Mouse (Mus musculus) heart, embryonic 11.5 days (tissue): ENCODE results near the gene Afap1l2. TPM values are rescaled to one million over a fixed set of nuclear protein-coding genes. Genes with fewer than 3 reads are reported as not detected.
A peak's percentile ranks its signal among the peaks of the same experiment; 100 is the strongest.

Experiments
- ATAC-seq: fragments of 200-750 bp; cut with Nextera tagmentation; replicated peaks from 2 replicates; pipeline ENCODE4 v1.8.0; 2017; ENCODE audit warnings: moderate library complexity; ENCODE audit not compliant: insufficient number of reproducible peaks, low FRiP score, low TSS enrichment
- H3K27ac ChIP-seq: fragments of 300-500 bp; sonication (generic); 2 replicates; pipeline ENCODE4 v1.5.1; 2014; ENCODE audit warnings: mild to moderate bottlenecking, low read depth, low read length
- H3K27me3 ChIP-seq: fragments of 300-500 bp; sonication (generic); 2 replicates; pipeline ENCODE4 v1.6.1; 2014; ENCODE audit warnings: mild to moderate bottlenecking, low read length, mixed read lengths; ENCODE audit not compliant: control insufficient read depth, insufficient read depth
- H3K36me3 ChIP-seq: fragments of 300-500 bp; sonication (generic); 2 replicates; pipeline ENCODE4 v1.6.1; 2014; ENCODE audit warnings: mild to moderate bottlenecking, low read length, moderate library complexity, mixed read lengths; ENCODE audit not compliant: control insufficient read depth, insufficient read depth
- H3K4me1 ChIP-seq: fragments of 300-500 bp; sonication (generic); 2 replicates; pipeline ENCODE4 v1.6.1; 2014; ENCODE audit warnings: low read length; ENCODE audit not compliant: control insufficient read depth, insufficient read depth
- H3K4me2 ChIP-seq: fragments of 300-500 bp; sonication (generic); 2 replicates; pipeline ENCODE4 v1.6.1; 2014; ENCODE audit warnings: mild to moderate bottlenecking, moderate library complexity
- H3K4me3 ChIP-seq: fragments of 300-500 bp; sonication (generic); 2 replicates; pipeline ENCODE4 v1.5.1; 2014; ENCODE audit warnings: low read depth, low read length
- H3K9ac ChIP-seq: fragments of 300-500 bp; sonication (generic); 2 replicates; pipeline ENCODE4 v1.6.1; 2014; ENCODE audit warnings: mild to moderate bottlenecking, low read depth, low read length, moderate library complexity
- H3K9me3 ChIP-seq: fragments of 300-500 bp; sonication (generic); replicated peaks from 2 replicates; pipeline ENCODE4 v1.6.1; 2016; ENCODE audit warnings: low read length; ENCODE audit not compliant: control insufficient read depth
- WGBS: fragments of 180-500 bp; shearing (Covaris S2); extraction: QIAGEN DNeasy Blood & Tissue Kit; methylation state at CpG from one replicate; pipeline ENCODE4 v1.1.7; 2014; ENCODE audit not compliant: insufficient replicate concordance; 5-methylcytosine and 5-hydroxymethylcytosine counted together
- polyA plus RNA-seq: library from polyadenylated mRNA; unstranded; fragments of >200 nt; fragmentation: Nextera tagmentation; extraction: Ambion mirVana; gene quantifications from 2 replicates; pipeline ENCODE4 v1.2.1, GENCODE M21; 2014

The Afap1l2 gene
- polyA plus RNA-seq, 1 experiment from 2014 or later = 1.3 TPM

DNA sequence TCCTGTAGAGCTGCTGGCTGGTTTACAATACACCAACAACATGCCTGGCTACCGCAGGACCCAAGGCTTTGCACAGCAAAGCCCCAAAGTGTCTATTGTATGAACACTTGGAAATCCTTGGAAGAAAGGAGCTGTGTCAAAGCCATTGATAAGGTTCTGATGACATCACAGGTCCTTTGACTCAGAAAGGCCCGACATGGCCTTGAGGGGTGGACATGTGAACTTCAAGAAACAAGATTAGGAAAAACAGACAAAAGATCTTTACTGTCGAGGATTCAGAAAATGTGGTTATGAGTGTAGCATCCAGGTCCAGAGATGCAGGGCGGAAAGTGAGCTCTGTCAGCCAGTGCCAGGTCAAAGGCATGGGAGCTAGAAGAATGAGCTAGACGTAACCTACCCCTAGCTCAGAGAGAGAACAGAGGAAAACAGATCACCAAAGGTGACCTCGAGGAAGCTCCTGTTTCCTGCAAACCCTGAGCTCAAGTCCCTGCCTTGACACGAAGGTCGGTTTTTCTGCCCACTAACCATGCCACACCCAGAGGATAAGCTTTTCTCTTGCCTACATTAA lies 15.0 kb downstream of the Afap1l2 start:
- H3K9ac ChIP-seq = no peak overlapping the region
- 64% methylated on average over 8 of the region's 8 CpGs for WGBS
- H3K4me1 ChIP-seq = peaks cover 17% of the 10 kb centered on the region
- no peaks in the 10 kb centered on the region for H3K9me3 ChIP-seq
- H3K27ac ChIP-seq = no peak overlapping the region
- H3K4me3 ChIP-seq = no peak overlapping the region
- H3K4me2 ChIP-seq = no peak overlapping the region
- no peaks in the 10 kb centered on the region for H3K27me3 ChIP-seq
- ATAC-seq = no peak
- no peaks in the 10 kb centered on the region for H3K36me3 ChIP-seq

GRCm38 (mm10) chr19:56990367-56991111 lies 17.5 kb downstream of the Afap1l2 start:
- H3K27me3 ChIP-seq = no peaks in the 10 kb centered on the region
- H3K4me2 ChIP-seq = peak overlapping the region; percentile 27; the same call in 1 of the 2 replicates
- H3K4me1 ChIP-seq = peaks cover 13% of the 10 kb centered on the region
- H3K36me3 ChIP-seq = no peaks in the 10 kb centered on the region
- no peak overlapping the region for H3K27ac ChIP-seq
- no peak overlapping the region for H3K9ac ChIP-seq
- no peak for ATAC-seq
- H3K4me3 ChIP-seq = no peak overlapping the region
- 48% methylated on average over 14 of the region's 14 CpGs for WGBS
- H3K9me3 ChIP-seq = no peaks in the 10 kb centered on the region

DNA sequence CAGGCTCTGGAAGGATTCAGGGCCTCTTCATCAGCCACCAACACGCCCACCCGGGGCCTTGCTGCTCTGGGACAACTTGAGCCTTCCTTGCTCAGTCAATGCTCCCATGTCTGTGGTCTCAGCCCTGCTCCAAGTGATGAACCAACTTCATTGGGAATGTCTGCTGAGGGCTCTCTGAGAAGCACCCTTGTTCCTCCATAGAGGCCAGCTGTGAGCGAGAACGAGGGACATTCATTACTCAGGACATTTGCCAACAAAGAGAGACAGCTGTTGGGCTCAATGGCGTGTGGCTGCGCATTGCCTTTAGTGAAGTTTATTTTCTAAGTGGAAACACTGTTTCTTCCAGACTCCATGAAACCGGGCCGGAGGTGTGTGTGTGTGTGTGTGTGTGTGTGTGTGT lies 18.9 kb downstream of the Afap1l2 start:
- no peak for ATAC-seq
- Histone ChIP-seq H3K4me3 (no peak overlapping the region), H3K4me2 (no peak overlapping the region), H3K36me3 (no peaks in the 10 kb centered on the region), H3K9ac (no peak overlapping the region), H3K9me3 (no peaks in the 10 kb centered on the region), H3K27ac (no peak overlapping the region), H3K27me3 (no peaks in the 10 kb centered on the region), H3K4me1 (peaks cover 13% of the 10 kb centered on the region)
- 76% methylated on average over 8 of the region's 8 CpGs for WGBS

- H3K4me3 ChIP-seq = no peak overlapping the region
- H3K27ac ChIP-seq = no peak overlapping the region
- peaks cover 20% of the 10 kb centered on the region for H3K4me1 ChIP-seq
- H3K4me2 ChIP-seq = no peak overlapping the region
- no peaks in the 10 kb centered on the region for H3K27me3 ChIP-seq
- no peaks in the 10 kb centered on the region for H3K9me3 ChIP-seq
- H3K36me3 ChIP-seq = no peaks in the 10 kb centered on the region
- no peak overlapping the region for H3K9ac ChIP-seq
- no peak for ATAC-seq
- 53% methylated on average over 4 of the region's 4 CpGs for WGBS
Observed at GRCm38 (mm10) chr19:56984229-56984628, 23.8 kb downstream of the Afap1l2 start.

- no peak overlapping the region for H3K9ac ChIP-seq
- no peak overlapping the region for H3K4me3 ChIP-seq
- 0 out of 2 replicates have a peak overlapping the region, but pooled peaks have one; percentile 10 for H3K27ac ChIP-seq
- 44% methylated on average over 10 of the region's 10 CpGs for WGBS
- no peaks in the 10 kb centered on the region for H3K36me3 ChIP-seq
- H3K4me1 ChIP-seq = peaks cover 18% of the 10 kb centered on the region
- no peaks in the 10 kb centered on the region for H3K27me3 ChIP-seq
- no peaks in the 10 kb centered on the region for H3K9me3 ChIP-seq
- no peak for ATAC-seq
- H3K4me2 ChIP-seq = no peak overlapping the region
Observed at GRCm38 (mm10) chr19:56983757-56984156, 24.3 kb downstream of the Afap1l2 start.

GRCm38 (mm10) chr19:56981760-56982159 lies 26.3 kb downstream of the Afap1l2 start:
- peaks cover 10% of the 10 kb centered on the region for H3K4me1 ChIP-seq
- no peak; the same call in 1 of the 2 replicates for ATAC-seq

DNA sequence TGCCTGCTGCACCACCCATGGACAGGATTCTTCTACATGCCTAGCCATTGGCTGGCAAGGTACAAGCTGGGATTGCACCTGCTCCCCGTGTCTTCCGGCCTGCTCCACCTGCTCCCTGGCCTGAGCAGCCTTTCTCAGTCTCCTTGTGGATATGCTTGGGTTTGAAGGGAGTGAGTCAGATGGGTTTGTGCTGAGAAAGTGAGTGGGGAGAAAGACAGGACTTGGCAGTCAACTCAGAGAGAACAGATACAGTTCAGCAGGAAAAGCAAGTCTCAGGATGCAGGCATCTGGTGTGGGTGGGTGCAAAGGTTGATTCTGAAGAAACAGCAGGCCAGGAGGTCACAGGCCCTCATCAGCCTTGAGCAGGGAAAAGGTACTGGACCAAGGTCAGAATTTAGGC lies 27.2 kb downstream of the Afap1l2 start:
- H3K4me3 ChIP-seq = no peak overlapping the region
- H3K27me3 ChIP-seq = no peaks in the 10 kb centered on the region
- H3K4me2 ChIP-seq = no peak overlapping the region
- H3K9me3 ChIP-seq = no peaks in the 10 kb centered on the region
- H3K9ac ChIP-seq = no peak overlapping the region
- WGBS = 86% methylated on average over 2 of the region's 2 CpGs
- H3K27ac ChIP-seq = no peak overlapping the region
- H3K36me3 ChIP-seq = no peaks in the 10 kb centered on the region
- ATAC-seq = no peak
- H3K4me1 ChIP-seq = peaks cover 10% of the 10 kb centered on the region

More at GRCm38 (mm10) chr19:56981760-56982159, 26.3 kb downstream of the Afap1l2 start:
- Histone ChIP-seq H3K9me3 (no peaks in the 10 kb centered on the region), H3K4me3 (no peak overlapping the region), H3K27ac (no peak overlapping the region; the same call in 1 of the 2 replicates), H3K27me3 (no peaks in the 10 kb centered on the region), H3K9ac (no peak overlapping the region), H3K36me3 (no peaks in the 10 kb centered on the region), H3K4me2 (no peak overlapping the region)
- 73% methylated on average over 9 of the region's 9 CpGs for WGBS

- Histone ChIP-seq H3K27ac (no peak overlapping the region), H3K36me3 (no peaks in the 10 kb centered on the region), H3K4me2 (no peak overlapping the region), H3K9me3 (no peaks in the 10 kb centered on the region), H3K4me1 (peaks cover 7% of the 10 kb centered on the region; the same call in 1 of the 2 replicates), H3K9ac (no peak overlapping the region), H3K27me3 (no peaks in the 10 kb centered on the region), H3K4me3 (no peak overlapping the region)
- 64% methylated on average over 19 of the region's 19 CpGs for WGBS
- ATAC-seq = no peak
Observed at GRCm38 (mm10) chr19:56976962-56977948, 30.8 kb downstream of the Afap1l2 start.
